Mouse (Mus musculus) G1E (cell line): ENCODE measurements around the gene Tac4. TPM values are rescaled to one million over a fixed set of nuclear protein-coding genes. Genes with fewer than 3 reads are reported as not detected.

ENCODE experiments used
- ATAC-seq: 2 replicates; pipeline ENCODE4 v1.8.0; 2016; ENCODE audit warnings: mild to moderate bottlenecking; ENCODE audit not compliant: insufficient number of reproducible peaks, poor library complexity, low FRiP score, severe bottlenecking; ENCODE audit errors: extremely low read depth
- DNase-seq: peaks from one replicate; pipeline ENCODE4 v3.0.0; 2012; ENCODE audit warnings: low spot score
- H3K27me3 ChIP-seq: 2 replicates; pipeline ENCODE4 v1.6.1; 2012; ENCODE audit warnings: mild to moderate bottlenecking, low read length, inconsistent platforms; ENCODE audit not compliant: insufficient read depth
- H3K36me3 ChIP-seq: replicated peaks from 2 replicates; pipeline ENCODE3; 2012; ENCODE audit warnings: mild to moderate bottlenecking, inconsistent platforms
- H3K4me1 ChIP-seq: 2 replicates; pipeline ENCODE4 v1.6.1; 2012; ENCODE audit warnings: low read depth, low read length, inconsistent platforms, mixed read lengths; ENCODE audit not compliant: insufficient read depth
- H3K4me3 ChIP-seq: 2 replicates; pipeline ENCODE4 v1.5.1; 2012; ENCODE audit warnings: low read depth, mild to moderate bottlenecking, inconsistent platforms, low read length, moderate library complexity, mixed read lengths
- H3K9me3 ChIP-seq: replicated peaks from 2 replicates; pipeline ENCODE4 v1.6.1; 2012; ENCODE audit warnings: inconsistent platforms
- CTCF ChIP-seq: IDR thresholded peaks from 2 replicates; pipeline ENCODE4 v1.5.1; 2012; ENCODE audit warnings: low read depth, low read length, inconsistent platforms, mixed read lengths
- GATA1 ChIP-seq: IDR thresholded peaks from 2 replicates; pipeline ENCODE4 v1.6.1; 2012; ENCODE audit warnings: borderline replicate concordance, low read length, inconsistent platforms, mixed read lengths
- GATA2 ChIP-seq: IDR thresholded peaks from 2 replicates; pipeline ENCODE4 v1.6.1; 2012; ENCODE audit warnings: low read depth, low read length, inconsistent platforms, borderline replicate concordance
- POLR2AphosphoS5 ChIP-seq: IDR thresholded peaks from 2 replicates; pipeline ENCODE4 v1.6.1; 2012; ENCODE audit warnings: low read depth, low read length, inconsistent platforms; ENCODE audit not compliant: insufficient replicate concordance
- TAL1 ChIP-seq: conservative IDR thresholded peaks from 2 replicates; pipeline ENCODE4 v1.6.1; 2012; ENCODE audit warnings: low read depth, low read length, inconsistent platforms, mixed read lengths
- polyA plus RNA-seq: library from polyadenylated mRNA; stranded (reverse); fragments of >175 nt; gene quantifications from 2 replicates; pipeline ENCODE4 v1.2.3, GENCODE M21; 2012
- total RNA-seq, 2 experiments: library from RNA; stranded (forward) in 1 of 2; stranded (reverse) in 1 of 2; fragments of 200-1000 nt in 1 of 2; fragments of >200 nt in 1 of 2; fragmentation: Nextera tagmentation in 1 of 2; gene quantifications; 2 replicates each; pipeline ENCODE4 v1.2.3; 2014 to 2017

Tac4 gene
- total and polyA plus RNA-seq, 3 experiments: 0.11 TPM; not detected in 2

GRCm38 (mm10) chr11:95266540-95267245 is 5.4 kb downstream of the Tac4 start:
- ATAC-seq (no peak), DNase-seq (no peak)
- H3K9me3 ChIP-seq: no peaks in the 10 kb centered on the region
- no peak overlapping the region for H3K4me3 ChIP-seq
- TF ChIP-seq TAL1: no peak
- TF ChIP-seq GATA2: no peak
- no peak for TF ChIP-seq CTCF
- no peak for TF ChIP-seq GATA1
- no peak for TF ChIP-seq POLR2AphosphoS5
- H3K27me3 ChIP-seq: peaks cover 4% of the 10 kb centered on the region
- no peaks in the 10 kb centered on the region for H3K4me1 ChIP-seq
- peaks cover 71% of the 10 kb centered on the region for H3K36me3 ChIP-seq

GRCm38 (mm10) chr11:95273661-95274060 is 12.3 kb downstream of the Tac4 start:
- peaks cover 100% of the 10 kb centered on the region for H3K36me3 ChIP-seq
- peaks cover 21% of the 10 kb centered on the region for H3K4me1 ChIP-seq
- ATAC-seq (no peak), DNase-seq (no peak)
- H3K27me3 ChIP-seq: no peaks in the 10 kb centered on the region
- H3K4me3 ChIP-seq: no peak overlapping the region
- TF ChIP-seq POLR2AphosphoS5: no peak
- no peak for TF ChIP-seq TAL1
- no peak for TF ChIP-seq CTCF
- TF ChIP-seq GATA1: no peak
- TF ChIP-seq GATA2: no peak
- H3K9me3 ChIP-seq: no peaks in the 10 kb centered on the region

DNA sequence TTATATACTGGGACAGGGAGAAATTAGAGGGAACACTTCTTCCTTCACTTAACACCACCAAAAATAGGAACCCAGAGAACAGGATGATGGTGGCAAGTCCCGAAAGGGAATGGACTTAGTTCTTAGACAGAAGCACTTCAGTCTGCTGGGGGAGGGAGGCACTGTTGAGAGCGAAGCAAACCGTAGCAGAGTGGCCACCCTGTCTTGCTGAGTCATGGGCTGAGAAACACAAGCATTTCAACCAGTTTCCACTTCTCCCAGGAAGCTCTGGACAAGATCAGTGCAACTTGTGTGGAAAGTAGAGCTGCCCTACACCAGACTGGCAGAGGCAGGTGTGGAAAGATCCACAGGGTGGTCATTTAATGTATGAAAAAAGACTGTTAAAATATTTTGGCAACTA is 13.3 kb downstream of the Tac4 start:
- no peak for TF ChIP-seq POLR2AphosphoS5
- no peak for TF ChIP-seq GATA2
- no peak for TF ChIP-seq GATA1
- no peak for TF ChIP-seq CTCF
- no peak for TF ChIP-seq TAL1
- H3K4me1 ChIP-seq: peaks cover 21% of the 10 kb centered on the region
- no peak overlapping the region for H3K4me3 ChIP-seq
- H3K27me3 ChIP-seq: no peaks in the 10 kb centered on the region
- ATAC-seq (peak; percentile 34; the same call in 1 of the 2 replicates), DNase-seq (no peak)
- H3K36me3 ChIP-seq: peaks cover 100% of the 10 kb centered on the region
- H3K9me3 ChIP-seq: no peaks in the 10 kb centered on the region

DNA sequence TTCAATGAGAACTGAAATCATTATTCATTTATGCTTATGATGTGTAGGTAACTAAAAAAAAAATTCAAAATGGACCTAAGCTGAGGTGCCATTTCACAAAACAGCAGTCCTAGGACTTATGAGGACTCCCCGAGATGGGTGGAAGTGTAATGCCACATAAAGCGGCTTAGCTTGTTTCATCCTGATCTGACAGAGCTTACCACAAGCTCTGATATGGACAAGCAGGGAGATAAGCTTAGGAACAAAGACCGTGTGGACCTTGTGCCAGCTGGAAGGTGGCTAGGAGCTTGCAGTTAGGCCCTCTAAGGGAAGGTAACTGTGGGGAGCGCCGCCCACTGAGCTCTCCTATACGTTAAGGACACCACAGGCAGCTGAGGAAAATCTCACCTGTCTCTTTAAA is 14.7 kb downstream of the Tac4 start:
- Histone ChIP-seq H3K4me1 (peaks cover 21% of the 10 kb centered on the region), H3K27me3 (no peaks in the 10 kb centered on the region), H3K4me3 (no peak overlapping the region), H3K36me3 (peaks cover 99% of the 10 kb centered on the region), H3K9me3 (no peaks in the 10 kb centered on the region)
- DNase-seq (no peak), ATAC-seq (no peak)
- TF ChIP-seq POLR2AphosphoS5: no peak
- TF ChIP-seq GATA2: no peak
- no peak for TF ChIP-seq GATA1
- TF ChIP-seq TAL1: no peak

DNA sequence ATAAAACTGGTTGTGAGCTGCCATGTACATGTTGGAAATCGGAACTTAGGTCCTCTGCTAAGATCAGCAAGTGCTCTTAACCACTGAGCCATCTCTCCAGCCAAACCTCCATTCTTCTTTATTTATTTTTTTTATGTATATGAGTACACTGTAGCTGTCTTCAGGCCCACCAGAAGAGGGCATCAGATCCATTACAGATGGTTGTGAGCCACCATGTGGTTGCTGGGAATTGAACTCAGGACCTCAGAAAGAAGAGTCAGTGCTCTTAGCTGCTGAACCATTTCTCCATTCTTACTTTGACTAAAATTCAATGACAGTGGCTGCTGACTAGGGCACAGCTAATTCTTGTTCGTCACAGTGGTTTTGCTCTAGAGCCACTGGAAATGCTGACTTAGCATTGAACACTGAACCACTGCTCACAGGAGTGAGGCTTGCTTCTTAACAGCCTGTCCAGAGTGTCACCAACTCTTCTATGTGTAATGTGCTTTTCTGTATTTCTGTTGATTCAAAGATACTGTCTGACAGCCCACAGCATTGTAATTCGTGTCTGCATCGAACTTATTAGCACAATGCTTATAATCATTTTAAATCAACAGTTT is 17.8 kb downstream of the Tac4 start:
- no peak overlapping the region for H3K4me3 ChIP-seq
- TF ChIP-seq CTCF: no peak
- no peak for TF ChIP-seq GATA2
- no peak for TF ChIP-seq GATA1
- no peak for TF ChIP-seq POLR2AphosphoS5
- TF ChIP-seq TAL1: no peak
- peaks cover 99% of the 10 kb centered on the region for H3K36me3 ChIP-seq
- H3K4me1 ChIP-seq: peaks cover 15% of the 10 kb centered on the region
- no peak for DNase-seq
- no peaks in the 10 kb centered on the region for H3K27me3 ChIP-seq
- H3K9me3 ChIP-seq: no peaks in the 10 kb centered on the region
- ATAC-seq: no peak

DNA sequence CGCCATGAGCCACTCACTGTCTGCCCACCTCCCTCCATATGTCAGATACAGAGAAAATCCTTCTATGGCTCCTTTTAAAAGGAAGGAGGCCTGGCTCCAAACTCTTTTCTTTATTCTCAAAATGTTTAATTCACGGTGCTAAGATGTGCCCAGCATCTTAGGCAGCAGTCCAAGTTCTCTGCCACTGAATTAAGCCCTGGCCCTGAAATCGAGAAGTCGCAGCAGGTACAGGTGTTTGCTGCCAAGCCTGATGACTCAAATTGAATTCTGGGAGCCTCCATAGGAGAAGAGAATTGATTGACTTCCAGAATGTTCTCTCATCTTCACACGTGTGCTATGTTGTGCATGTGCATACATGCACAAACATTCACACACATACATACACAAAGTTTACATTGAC is 21.0 kb downstream of the Tac4 start:
- H3K4me3 ChIP-seq: no peak overlapping the region
- ATAC-seq: no peak
- no peaks in the 10 kb centered on the region for H3K9me3 ChIP-seq
- no peak for DNase-seq
- H3K27me3 ChIP-seq: no peaks in the 10 kb centered on the region
- H3K4me1 ChIP-seq: no peaks in the 10 kb centered on the region
- TF ChIP-seq POLR2AphosphoS5: no peak
- TF ChIP-seq TAL1: no peak
- TF ChIP-seq GATA2: no peak
- TF ChIP-seq CTCF: no peak
- no peak for TF ChIP-seq GATA1
- H3K36me3 ChIP-seq: peaks cover 97% of the 10 kb centered on the region

DNA sequence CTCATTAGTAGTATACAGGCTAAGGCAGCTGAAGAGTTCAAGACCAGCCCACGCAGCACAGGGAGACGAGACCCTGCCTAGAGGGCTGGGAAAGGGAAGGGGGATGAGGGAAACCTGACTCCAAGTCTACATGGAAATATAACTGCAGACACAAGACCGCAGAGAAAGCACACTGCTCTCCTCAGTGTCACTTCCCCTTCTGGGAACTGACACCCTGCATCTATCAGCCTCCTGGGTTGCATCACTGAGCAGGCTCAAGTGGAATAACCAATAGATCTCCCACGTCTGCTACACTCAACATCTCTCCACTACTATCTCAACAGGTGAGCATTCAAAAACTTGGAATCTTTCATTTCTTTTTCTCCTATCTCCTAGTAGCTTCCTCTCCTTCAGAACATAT is 30.7 kb downstream of the Tac4 start:
- no peak for ATAC-seq
- H3K36me3 ChIP-seq: peaks cover 93% of the 10 kb centered on the region
- TF ChIP-seq GATA1 (no peak), TAL1 (no peak), GATA2 (no peak), POLR2AphosphoS5 (no peak), CTCF (no peak)

More for the DNA sequence above, 30.7 kb downstream of the Tac4 start:
- Histone ChIP-seq H3K4me3 (no peak overlapping the region), H3K9me3 (no peaks in the 10 kb centered on the region), H3K4me1 (peaks cover 9% of the 10 kb centered on the region), H3K27me3 (no peaks in the 10 kb centered on the region)
- no peak for DNase-seq
